Mouse (Mus musculus) liver, embryonic 12.5 days (tissue): ENCODE results near the gene H2-Ab1. TPM values are rescaled to one million over a fixed set of nuclear protein-coding genes. Genes with fewer than 3 reads are reported as not detected.
A peak's percentile ranks its signal among the peaks of the same experiment; 100 is the strongest.
"Not testable (repeated sequence)": the region's sequence is repeated elsewhere in the genome, so short reads cannot be mapped to it uniquely, and the experiment has no call there.

Experiments
- ATAC-seq: fragments of 200-750 bp; cut with Nextera tagmentation; 2 replicates; pipeline ENCODE4 v1.8.0; 2017; ENCODE audit warnings: moderate number of reproducible peaks, mild to moderate bottlenecking, moderate library complexity
- H3K27ac ChIP-seq: fragments of 300-500 bp; sonication (generic); 2 replicates; pipeline ENCODE4 v1.5.1; 2016; ENCODE audit warnings: mild to moderate bottlenecking
- H3K27me3 ChIP-seq: fragments of 300-500 bp; sonication (generic); replicated peaks from 2 replicates; pipeline ENCODE4 v1.6.1; 2016; ENCODE audit warnings: mild to moderate bottlenecking, moderate library complexity
- H3K36me3 ChIP-seq: fragments of 300-500 bp; sonication (generic); 2 replicates; pipeline ENCODE4 v1.6.1; 2016; ENCODE audit warnings: mild to moderate bottlenecking, moderate library complexity
- H3K4me1 ChIP-seq: fragments of 300-500 bp; sonication (generic); 2 replicates; pipeline ENCODE4 v1.6.1; 2016
- H3K4me2 ChIP-seq: fragments of 300-500 bp; sonication (generic); 2 replicates; pipeline ENCODE4 v1.6.1; 2016; ENCODE audit warnings: mild to moderate bottlenecking, moderate library complexity
- H3K4me3 ChIP-seq: fragments of 300-500 bp; sonication (generic); 2 replicates; pipeline ENCODE4 v1.5.1; 2016; ENCODE audit warnings: mild to moderate bottlenecking, moderate library complexity
- H3K9ac ChIP-seq: fragments of 300-500 bp; sonication (generic); 2 replicates; pipeline ENCODE4 v1.6.1; 2016; ENCODE audit warnings: mild to moderate bottlenecking, moderate library complexity
- H3K9me3 ChIP-seq: fragments of 300-500 bp; sonication (generic); replicated peaks from 2 replicates; pipeline ENCODE4 v1.6.1; 2016; ENCODE audit warnings: mild to moderate bottlenecking, moderate library complexity
- WGBS: fragments of 180-500 bp; shearing (Covaris S2); methylation state at CpG from one replicate; pipeline ENCODE4 v1.1.7; 2016; ENCODE audit not compliant: insufficient replicate concordance; 5-methylcytosine and 5-hydroxymethylcytosine counted together
- polyA plus RNA-seq: library from polyadenylated mRNA; unstranded; fragments of >200 nt; fragmentation: Nextera tagmentation; extraction: Ambion mirVana; gene quantifications from 2 replicates; pipeline ENCODE4 v1.2.1, GENCODE M21; 2016

Gene H2-Ab1
- 2.9 and 3.1 TPM in 2 replicates for polyA plus RNA-seq

DNA sequence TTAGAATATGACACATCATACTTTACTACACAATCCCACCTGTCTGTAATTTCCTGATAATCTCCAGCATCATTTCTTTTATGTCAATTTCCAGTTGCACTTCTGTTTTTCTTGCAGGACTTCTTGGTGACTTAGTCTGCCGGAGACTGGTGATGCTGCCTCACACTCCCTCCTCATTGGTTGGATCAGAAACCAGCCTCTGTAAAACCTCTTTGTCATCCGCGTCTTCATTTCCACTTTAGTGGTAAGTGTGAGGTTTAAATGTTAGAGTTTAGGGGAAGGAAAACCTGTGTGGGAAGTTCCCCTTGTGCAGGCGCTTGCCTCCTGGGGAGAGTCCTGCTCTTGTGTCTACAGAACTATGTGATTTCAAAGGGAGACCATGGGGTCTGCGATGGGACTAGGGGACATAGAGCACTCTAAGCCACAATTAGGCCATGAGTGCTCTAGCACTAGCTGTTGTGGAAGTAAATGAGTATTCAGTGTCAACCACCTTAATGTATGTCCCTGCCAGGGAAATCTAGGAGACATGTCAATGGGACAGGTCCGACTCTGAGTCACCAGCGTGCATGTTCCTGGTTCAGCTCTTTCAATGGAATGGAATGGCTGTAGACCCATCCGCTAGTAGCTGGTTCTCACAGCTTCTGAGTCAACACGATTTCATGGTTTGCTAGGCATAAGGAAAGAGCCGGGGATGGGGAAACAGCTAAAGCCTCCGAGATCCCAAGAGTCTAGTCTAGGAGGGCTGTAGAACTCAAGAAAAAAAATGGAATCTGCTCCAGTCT is at the start of gene H2-Ab1:
H2-Ab1 (plus strand) TSS at position 96 of the 782 bp plus-strand sequence.
- ATAC-seq, result no peak
- no peaks in the 10 kb centered on the region for H3K36me3 ChIP-seq
- H3K9ac ChIP-seq, result no peak within 1 kb of the TSS
- 59% methylated on average over 11 of the region's 11 CpGs for WGBS
- no peak within 1 kb of the TSS for H3K27ac ChIP-seq
- H3K4me1 ChIP-seq, result no peaks in the 10 kb centered on the region
- H3K4me2 ChIP-seq, result no peak within 1 kb of the TSS
- H3K27me3 ChIP-seq, result peaks cover 54% of the 10 kb centered on the region
- H3K9me3 ChIP-seq, result no peaks in the 10 kb centered on the region
- no peak within 1 kb of the TSS for H3K4me3 ChIP-seq

DNA sequence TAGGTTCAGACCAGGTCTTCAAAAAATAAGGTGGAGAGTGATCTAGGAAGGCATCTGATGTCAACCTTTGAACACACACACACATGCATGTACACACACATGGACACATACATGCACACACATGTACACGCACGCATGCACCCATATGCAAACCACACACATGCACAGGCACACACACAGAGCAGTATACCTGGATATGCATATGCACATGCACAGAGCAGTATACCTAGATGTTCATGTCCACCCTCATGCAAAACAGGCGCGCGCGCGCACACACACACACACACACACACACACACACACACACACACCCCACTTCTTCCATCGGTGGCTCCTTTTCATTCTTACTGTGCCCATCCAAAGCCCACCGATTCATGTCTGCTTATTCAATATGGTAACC is 49.6 kb upstream of the H2-Ab1 start:
- H3K4me1 ChIP-seq, result peaks cover 50% of the 10 kb centered on the region
- WGBS, result 92% methylated on average over 9 of the region's 9 CpGs
- ATAC-seq, result no peak
- no peak overlapping the region for H3K27ac ChIP-seq
- H3K9ac ChIP-seq, result no peak overlapping the region
- no peaks in the 10 kb centered on the region for H3K9me3 ChIP-seq
- H3K36me3 ChIP-seq, result no peaks in the 10 kb centered on the region
- H3K27me3 ChIP-seq, result peaks cover 34% of the 10 kb centered on the region
- H3K4me2 ChIP-seq, result no peak overlapping the region
- no peak overlapping the region for H3K4me3 ChIP-seq

DNA sequence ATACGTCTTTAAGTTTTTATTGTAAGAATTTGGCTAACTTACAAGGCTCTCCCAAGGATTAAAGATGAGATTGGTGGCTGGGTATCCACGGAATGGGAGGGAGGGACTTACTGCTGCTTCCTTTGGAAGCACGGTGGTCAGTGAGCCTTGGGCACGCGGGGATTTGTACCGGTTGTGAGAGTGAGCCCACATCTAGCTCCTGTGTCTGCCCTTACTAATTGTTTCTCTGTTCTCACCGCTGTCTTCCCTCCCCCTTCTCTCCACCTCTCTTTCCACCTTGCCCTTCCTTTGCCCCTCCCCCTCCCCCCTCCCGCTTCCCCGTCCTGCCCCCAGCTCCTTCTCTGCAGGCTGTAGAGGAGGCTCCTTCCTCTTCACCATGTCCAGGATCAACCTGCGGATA is 49.1 kb upstream of the H2-Ab1 start:
- peaks cover 35% of the 10 kb centered on the region for H3K27me3 ChIP-seq
- no peak overlapping the region for H3K4me2 ChIP-seq
- ATAC-seq, result no peak
- H3K9ac ChIP-seq, result no peak overlapping the region
- H3K27ac ChIP-seq, result no peak overlapping the region
- H3K9me3 ChIP-seq, result no peaks in the 10 kb centered on the region
- no peaks in the 10 kb centered on the region for H3K36me3 ChIP-seq
- no peak overlapping the region for H3K4me3 ChIP-seq
- WGBS, result 35% methylated on average over 10 of the region's 10 CpGs
- peaks cover 50% of the 10 kb centered on the region for H3K4me1 ChIP-seq

DNA sequence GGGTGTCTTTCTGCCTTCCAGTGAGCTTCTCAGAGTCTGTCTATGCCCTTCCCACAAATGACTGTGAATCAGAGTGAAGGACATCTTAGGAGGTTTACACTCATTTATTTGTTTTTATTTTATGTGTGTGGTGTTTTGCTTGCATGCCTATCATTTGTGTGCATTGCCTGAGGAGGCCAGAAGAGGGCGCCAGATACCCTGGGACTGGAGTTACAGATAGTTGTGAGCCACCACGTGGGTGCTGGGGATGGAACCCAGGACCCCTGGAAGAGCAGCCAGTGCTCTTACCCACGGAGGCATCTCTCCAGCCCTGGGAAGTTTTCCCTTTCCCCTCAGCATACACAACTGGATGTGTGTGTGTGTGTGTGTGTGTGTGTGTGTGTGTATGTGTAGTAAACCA is 47.8 kb upstream of the H2-Ab1 start:
- WGBS, result 41% methylated on average over 3 of the region's 3 CpGs
- Histone ChIP-seq H3K4me2 (no peak overlapping the region), H3K4me1 (peaks cover 43% of the 10 kb centered on the region), H3K9ac (no peak overlapping the region), H3K9me3 (no peaks in the 10 kb centered on the region), H3K27ac (peak overlapping the region; percentile 60; the same call in 1 of the 2 replicates), H3K27me3 (peaks cover 39% of the 10 kb centered on the region), H3K36me3 (no peaks in the 10 kb centered on the region), H3K4me3 (no peak overlapping the region)
- no peak for ATAC-seq

DNA sequence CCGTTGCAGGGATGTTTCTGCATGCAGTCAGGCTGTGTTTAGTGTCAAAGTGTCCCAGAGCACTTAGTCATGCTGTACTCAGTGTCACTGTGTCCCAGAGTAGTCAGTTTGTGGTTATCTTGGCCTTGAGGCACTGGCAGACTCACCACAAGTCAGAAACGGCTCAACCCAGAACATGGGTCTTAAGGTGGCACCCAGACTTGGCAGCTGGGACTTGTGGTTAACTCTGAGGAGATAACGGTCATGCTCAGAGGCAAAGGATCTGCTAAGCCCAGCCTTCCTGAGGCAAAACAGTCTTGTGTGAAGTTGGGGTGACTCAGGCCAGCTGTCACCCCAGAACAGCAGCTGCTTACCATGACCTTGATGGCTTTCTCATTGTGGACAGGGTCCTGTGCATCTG is 46.9 kb upstream of the H2-Ab1 start:
- WGBS, result 19% methylated on average over 3 of the region's 3 CpGs
- Histone ChIP-seq H3K9me3 (no peaks in the 10 kb centered on the region), H3K4me1 (peaks cover 34% of the 10 kb centered on the region), H3K4me3 (no peak overlapping the region), H3K9ac (no peak overlapping the region), H3K4me2 (no peak overlapping the region), H3K27me3 (peaks cover 32% of the 10 kb centered on the region), H3K27ac (peak overlapping the region; percentile 60; the same call in 1 of the 2 replicates), H3K36me3 (no peaks in the 10 kb centered on the region)
- ATAC-seq, result peak; percentile 81

DNA sequence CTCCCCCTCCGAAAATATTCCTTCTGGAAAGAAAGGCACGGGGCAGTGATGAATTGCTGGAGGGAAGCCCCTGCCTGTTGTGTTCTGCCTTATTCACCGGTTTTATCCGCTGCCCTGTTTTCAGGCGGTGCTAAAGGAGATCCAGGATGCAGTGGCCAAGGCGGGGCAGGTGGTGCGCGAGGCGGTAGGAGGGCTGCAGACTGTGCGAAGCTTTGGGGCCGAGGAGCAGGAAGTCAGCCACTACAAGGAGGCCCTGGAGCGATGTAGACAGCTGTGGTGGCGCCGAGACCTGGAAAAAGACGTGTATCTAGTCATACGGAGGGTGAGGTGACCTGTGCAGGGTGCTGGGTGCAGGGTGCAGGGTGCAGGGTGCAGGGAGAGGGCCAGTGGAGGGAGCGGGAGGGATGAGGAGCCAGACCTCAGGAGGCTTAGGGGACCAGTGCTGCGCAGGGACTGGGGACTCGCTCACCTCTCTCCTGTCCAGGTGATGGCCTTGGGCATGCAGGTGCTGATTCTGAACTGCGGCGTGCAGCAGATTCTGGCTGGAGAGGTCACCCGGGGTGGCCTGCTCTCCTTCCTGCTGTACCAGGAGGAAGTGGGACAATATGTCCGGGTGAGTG is 45.6 kb upstream of the H2-Ab1 start:
- Histone ChIP-seq H3K9ac (no peak overlapping the region), H3K4me1 (peaks cover 32% of the 10 kb centered on the region), H3K27me3 (peaks cover 36% of the 10 kb centered on the region), H3K4me3 (no peak overlapping the region), H3K4me2 (no peak overlapping the region), H3K36me3 (no peaks in the 10 kb centered on the region), H3K27ac (no peak overlapping the region), H3K9me3 (no peaks in the 10 kb centered on the region)
- no peak for ATAC-seq
- WGBS, result 31% methylated on average over 23 of the region's 23 CpGs

DNA sequence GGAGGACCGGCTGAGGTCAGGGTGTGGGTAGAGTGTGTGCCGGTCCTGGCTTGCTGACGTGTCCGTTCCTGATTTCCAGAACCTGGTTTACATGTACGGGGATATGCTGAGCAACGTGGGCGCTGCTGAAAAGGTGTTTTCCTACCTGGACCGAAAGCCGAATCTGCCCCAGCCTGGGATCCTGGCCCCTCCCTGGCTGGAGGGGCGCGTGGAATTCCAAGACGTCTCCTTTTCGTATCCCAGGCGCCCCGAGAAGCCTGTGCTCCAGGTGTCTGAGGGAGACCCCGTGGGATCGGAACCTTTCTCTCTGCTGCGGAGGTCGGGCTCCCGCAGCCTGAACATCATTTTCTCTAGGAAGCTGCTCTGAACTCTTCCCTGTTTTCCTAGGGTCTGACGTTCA is 43.6 kb upstream of the H2-Ab1 start:
- WGBS, result 61% methylated on average over 21 of the region's 21 CpGs
- Histone ChIP-seq H3K27me3 (peaks cover 29% of the 10 kb centered on the region), H3K27ac (no peak overlapping the region), H3K9me3 (no peaks in the 10 kb centered on the region; the same call in 1 of the 2 replicates), H3K4me1 (peaks cover 18% of the 10 kb centered on the region), H3K9ac (no peak overlapping the region), H3K36me3 (no peaks in the 10 kb centered on the region), H3K4me2 (no peak overlapping the region), H3K4me3 (no peak overlapping the region)
- no peak for ATAC-seq

DNA sequence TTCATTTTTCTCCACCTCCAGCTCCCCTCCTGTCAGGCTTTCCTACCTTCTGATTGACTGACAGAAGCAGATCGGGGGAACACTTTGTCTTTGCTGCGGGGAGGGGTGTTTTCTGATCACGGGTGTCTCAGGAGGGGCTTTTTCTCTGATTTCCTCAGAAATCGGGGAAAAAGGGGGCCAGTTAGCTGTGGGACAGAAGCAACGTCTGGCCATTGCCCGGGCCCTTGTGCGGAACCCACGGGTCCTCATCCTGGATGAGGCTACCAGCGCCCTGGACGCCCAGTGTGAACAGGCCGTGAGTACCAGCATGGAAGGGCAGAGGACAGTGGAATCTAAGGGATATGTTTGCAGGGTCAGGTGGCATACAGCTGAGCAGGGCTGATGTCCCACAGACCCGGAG is 42.3 kb upstream of the H2-Ab1 start:
- ATAC-seq, result no peak
- no peak overlapping the region for H3K27ac ChIP-seq
- H3K4me1 ChIP-seq, result peaks cover 18% of the 10 kb centered on the region
- H3K4me2 ChIP-seq, result no peak overlapping the region
- H3K36me3 ChIP-seq, result no peaks in the 10 kb centered on the region
- peaks cover 29% of the 10 kb centered on the region for H3K27me3 ChIP-seq
- no peak overlapping the region for H3K4me3 ChIP-seq
- no peaks in the 10 kb centered on the region; the same call in 1 of the 2 replicates for H3K9me3 ChIP-seq
- no peak overlapping the region for H3K9ac ChIP-seq
- WGBS, result 74% methylated on average over 12 of the region's 12 CpGs

DNA sequence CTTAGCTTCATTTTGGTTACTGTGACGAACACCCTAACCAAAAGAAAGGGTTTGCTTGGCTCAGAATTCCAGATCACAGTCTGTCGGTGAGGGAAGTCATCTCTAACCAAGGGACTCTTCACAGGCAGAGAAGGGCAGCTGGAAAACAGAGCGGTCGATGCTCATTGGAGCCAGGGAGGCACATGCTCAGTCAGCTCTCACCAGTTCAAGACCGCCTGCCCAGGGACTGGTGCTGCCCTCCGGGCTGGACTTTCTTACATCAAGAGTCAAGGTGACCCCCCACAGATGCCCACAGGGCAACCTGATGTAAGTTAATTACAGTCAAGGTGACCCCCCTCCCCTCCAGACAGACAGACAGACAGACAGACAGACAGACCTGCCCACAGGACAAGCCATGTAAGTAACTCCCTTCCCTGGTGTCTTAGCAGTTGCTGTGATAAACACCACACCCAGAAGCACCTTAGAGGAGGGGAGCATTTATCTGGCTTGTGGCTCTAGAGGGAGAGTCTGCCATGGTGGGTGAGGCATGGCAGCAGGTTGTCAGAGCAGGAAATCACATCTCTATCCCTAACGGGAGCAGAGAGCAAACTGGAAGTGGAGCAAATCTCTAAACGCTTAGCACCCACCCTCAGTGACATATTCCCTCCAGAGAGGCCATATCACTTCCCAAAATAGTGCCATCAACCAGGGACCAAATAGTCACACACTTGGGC is 40.1 kb upstream of the H2-Ab1 start:
- H3K27me3 ChIP-seq, result peaks cover 20% of the 10 kb centered on the region
- WGBS, result 69% methylated on average over 8 of the region's 8 CpGs
- no peaks in the 10 kb centered on the region for H3K4me1 ChIP-seq
- no peak for ATAC-seq
- no peaks in the 10 kb centered on the region for H3K36me3 ChIP-seq
- no peaks in the 10 kb centered on the region; the same call in 1 of the 2 replicates for H3K9me3 ChIP-seq
- H3K4me3 ChIP-seq, result no peak overlapping the region
- no peak overlapping the region for H3K4me2 ChIP-seq
- H3K27ac ChIP-seq, result no peak overlapping the region
- H3K9ac ChIP-seq, result no peak overlapping the region

DNA sequence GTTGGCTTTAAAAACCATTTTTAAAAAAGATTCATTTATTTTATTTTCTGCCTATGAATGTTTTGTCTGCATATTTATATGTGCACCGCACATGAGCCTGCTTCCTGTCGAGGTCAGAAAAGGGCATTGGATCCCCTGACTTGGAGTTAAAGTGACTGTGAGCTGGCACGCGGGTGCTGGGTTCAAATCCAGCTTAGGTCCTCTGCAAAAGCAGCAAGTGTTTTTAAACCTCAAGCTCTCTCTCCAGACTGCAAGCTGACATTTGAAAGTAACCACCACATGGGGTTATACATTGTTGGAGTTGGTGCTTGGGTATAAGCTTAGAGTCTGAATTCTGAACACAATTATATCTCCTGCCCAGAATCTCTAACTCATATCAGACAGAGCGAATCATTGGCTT is 39.5 kb upstream of the H2-Ab1 start:
- H3K4me3 ChIP-seq, result no peak overlapping the region
- H3K36me3 ChIP-seq, result no peaks in the 10 kb centered on the region
- no peaks in the 10 kb centered on the region for H3K4me1 ChIP-seq
- 79% methylated on average over 5 of the region's 5 CpGs for WGBS
- ATAC-seq, result no peak
- H3K9ac ChIP-seq, result no peak overlapping the region
- no peak overlapping the region for H3K4me2 ChIP-seq
- H3K27me3 ChIP-seq, result peaks cover 14% of the 10 kb centered on the region
- no peaks in the 10 kb centered on the region; the same call in 1 of the 2 replicates for H3K9me3 ChIP-seq
- no peak overlapping the region for H3K27ac ChIP-seq

DNA sequence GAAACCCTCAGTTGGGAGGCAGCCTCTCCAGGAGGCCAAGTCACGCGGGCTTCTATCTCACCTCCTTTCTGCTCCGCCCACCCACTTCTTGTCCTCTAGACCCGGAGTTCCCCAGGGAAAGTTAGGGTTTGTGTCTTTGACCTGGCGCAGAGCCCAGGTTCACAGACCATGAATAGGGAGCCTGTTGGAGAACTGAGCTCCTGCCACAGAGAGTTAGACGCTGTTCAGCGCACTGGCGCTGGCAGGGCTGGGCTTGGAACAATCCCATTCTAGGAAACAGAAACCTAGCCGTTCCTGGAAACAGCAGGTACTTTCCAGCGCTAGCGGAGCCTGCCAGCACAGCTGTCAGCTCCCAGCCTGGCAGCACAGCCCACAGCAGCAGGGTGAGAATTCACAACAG is 38.8 kb upstream of the H2-Ab1 start:
- Histone ChIP-seq H3K27ac (no peak overlapping the region), H3K27me3 (peaks cover 13% of the 10 kb centered on the region), H3K9ac (no peak overlapping the region), H3K4me3 (no peak overlapping the region), H3K9me3 (no peaks in the 10 kb centered on the region; the same call in 1 of the 2 replicates), H3K4me1 (no peaks in the 10 kb centered on the region), H3K36me3 (no peaks in the 10 kb centered on the region), H3K4me2 (no peak overlapping the region)
- ATAC-seq, result no peak
- WGBS, result 83% methylated on average over 11 of the region's 11 CpGs

DNA sequence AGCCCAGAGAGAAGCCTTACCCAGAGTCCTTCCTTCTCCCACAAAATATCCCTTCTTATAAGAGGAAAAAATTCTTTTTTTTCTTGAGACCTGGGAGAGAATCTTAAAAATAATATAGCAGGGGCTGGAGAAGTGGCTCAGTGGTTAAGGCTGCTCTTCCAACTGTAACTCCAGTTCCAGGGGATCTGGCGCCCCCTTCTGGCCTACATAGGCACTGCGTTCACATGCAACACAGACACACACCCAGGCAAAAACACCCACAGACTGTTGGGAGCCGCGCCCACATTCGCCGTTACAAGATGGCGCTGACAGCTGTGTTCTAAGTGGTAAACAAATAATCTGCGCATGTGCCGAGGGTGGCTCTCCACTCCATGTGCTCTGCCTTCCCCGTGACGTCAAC is 38.4 kb upstream of the H2-Ab1 start:
- H3K4me2 ChIP-seq, ATAC-seq, H3K4me3 ChIP-seq, H3K4me1 ChIP-seq, H3K36me3 ChIP-seq, H3K9ac ChIP-seq, H3K27ac ChIP-seq, H3K9me3 ChIP-seq, H3K27me3 ChIP-seq: not testable (repeated sequence)
- WGBS, result 82% methylated on average over 9 of the region's 11 CpGs
